Mouse (Mus musculus): Measurements from ENCODE around the gene Bard1.

The Bard1 gene

DNA sequence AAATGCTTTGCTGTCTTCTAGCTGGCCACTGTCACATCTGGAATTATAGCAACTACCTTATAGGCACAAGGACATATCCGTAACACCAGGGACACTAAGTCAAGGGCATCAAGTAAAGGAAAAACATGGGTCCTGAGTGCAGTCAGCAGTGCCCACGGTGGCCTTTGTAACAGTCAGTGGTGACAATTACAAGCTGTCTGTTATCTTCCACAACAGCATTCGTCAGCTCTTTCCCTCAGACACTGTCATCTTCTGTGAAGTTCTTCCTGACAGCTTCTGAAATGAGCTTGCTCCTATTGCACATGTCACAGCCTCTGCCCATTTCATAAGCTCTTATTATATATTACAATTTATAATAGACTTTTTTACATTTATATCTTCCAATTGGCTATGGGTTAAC is 50.7 kb downstream of the Bard1 start:
- DNase-seq (ENCODE audit: low read depth, low spot score), result no peak

DNA sequence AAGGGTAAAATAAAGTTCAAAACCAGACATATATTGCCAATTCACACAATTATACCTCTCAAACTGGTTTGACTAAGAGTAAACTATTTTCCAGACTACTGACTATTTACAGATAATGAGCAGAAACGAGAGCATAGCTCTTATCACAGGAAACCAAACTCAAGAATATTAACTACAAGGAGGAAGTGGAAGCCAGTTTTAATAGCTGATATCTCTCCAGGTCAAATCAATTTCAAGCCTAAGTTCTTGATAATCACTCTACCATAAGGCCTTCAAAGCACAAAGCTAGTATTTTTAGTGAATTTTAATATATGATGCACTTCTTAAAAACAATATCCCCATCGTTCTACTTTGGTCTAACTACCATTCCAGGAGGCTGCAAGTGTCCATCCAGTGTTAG is 57.8 kb downstream of the Bard1 start:
- no peak for DNase-seq (ENCODE audit: low read depth, low spot score)

DNA sequence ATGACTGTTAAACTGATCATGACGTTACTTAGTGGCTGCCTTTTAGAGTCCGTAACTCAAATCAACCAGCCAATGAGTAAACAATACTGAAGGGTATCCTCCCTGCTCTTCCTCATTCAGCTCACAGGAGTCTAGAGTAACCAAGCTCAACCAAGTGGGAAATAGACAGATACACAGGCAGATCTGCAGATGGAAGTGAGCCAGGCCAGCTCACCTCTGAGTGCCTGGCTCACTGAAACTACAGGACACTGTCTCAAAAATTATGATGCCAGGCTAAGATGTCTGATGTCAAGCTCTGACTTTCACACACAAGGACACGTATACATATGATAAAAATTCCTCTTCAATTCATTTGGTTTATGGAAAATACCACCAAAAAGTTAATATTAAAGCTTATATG is 59.0 kb downstream of the Bard1 start:
- DNase-seq (ENCODE audit: low read depth, low spot score), result no peak

DNA sequence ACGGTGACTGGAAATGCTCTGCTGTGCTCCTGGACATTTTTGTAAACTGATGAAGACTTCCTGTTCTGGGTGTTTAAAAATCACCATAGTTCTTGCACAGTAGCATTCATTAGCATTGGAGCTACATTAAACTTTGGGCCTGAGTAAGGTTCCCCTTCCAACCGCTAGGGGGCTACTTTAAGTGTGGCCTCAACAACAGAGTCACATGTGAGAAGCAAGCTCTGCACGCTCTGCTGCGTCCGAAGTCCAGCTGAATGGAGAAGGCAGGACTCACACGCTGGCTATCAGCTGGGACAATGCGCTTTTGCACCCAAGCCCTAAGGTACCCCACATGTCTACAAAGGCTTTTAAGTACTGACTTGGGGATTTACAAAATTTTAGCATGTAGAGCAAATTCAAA is 65.9 kb downstream of the Bard1 start:
- DNase-seq (ENCODE audit: low read depth, low spot score), result peak; percentile 35

DNA sequence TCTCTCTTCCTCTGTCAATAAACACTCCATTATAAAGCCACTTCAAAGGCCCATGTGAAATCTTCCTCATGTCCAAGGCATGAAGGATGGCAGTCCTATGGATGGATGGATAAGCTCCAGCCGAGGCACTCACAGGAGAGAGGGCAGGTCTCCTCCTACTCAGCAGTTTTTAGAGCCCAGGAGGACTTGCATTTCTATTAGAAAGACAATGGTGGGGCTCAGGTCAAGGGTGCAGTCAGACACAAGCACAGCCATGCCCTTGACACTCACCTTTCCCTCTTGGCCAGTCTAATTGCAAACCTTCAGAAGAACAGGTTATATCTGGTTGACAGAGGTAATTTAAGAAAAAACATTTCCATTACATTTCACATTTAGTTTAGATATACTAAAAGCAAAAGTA is 67.4 kb downstream of the Bard1 start:
- DNase-seq (ENCODE audit: low read depth, low spot score), result no peak

DNA sequence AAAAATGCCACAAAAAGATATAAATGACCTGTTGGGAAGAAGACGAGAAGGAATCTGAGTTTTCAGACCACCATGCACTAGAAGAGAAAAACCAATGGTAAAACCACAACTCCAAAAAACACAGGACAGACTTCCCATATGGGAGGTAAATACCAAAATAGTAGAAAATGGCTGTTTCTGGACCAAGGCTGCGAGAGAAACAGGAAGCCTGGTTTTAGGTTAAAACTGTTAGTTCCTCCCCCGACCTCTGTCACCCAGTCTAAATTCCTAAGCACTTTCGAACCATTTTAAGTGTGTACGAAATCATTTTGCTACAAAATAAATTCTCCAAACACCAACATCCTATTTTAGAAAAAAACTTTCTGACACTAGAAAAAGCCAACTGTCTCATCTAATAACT is 80.2 kb downstream of the Bard1 start:
- DNase-seq (ENCODE audit: low read depth, low spot score), result no peak

DNA sequence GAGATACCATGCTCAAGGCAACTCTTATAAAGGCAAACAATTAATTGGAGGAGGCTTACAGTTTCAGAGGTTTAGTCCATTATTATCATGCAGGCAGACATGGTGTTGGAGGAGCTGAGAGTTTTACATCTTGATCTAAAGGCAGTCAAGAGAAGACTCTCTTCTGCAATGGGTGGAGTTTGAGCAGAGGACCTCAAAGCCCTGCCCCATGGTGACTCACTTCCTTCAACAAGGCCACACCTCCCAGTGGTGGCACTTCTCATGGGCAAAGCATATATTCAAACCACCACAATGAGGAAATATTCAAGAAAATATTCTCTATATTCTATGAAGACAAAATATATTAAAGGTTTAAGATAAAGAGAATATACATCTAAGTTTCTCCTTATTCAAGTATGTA is 88.6 kb downstream of the Bard1 start:
- DNase-seq (ENCODE audit: low read depth, low spot score), result no peak

DNA sequence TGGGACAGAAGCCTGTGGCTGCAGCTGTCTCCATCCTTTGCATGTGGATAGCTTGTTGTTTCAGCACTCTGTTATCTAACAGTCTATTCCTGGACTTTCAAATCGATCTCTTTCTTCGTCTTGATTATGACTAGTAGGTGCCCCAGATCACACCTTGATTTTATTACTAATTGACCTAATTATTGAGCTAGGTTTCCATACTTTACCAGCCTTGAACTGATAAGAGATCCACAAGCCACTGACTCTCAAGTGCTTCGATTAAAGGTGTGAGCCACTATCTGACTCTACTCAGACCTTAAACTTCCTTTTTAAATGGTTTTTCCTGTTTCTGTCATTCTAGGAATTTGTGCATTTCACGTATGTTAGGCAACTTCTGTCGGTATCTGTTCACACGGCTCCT is 96.9 kb downstream of the Bard1 start:
- DNase-seq (ENCODE audit: low read depth, low spot score), result no peak

DNA sequence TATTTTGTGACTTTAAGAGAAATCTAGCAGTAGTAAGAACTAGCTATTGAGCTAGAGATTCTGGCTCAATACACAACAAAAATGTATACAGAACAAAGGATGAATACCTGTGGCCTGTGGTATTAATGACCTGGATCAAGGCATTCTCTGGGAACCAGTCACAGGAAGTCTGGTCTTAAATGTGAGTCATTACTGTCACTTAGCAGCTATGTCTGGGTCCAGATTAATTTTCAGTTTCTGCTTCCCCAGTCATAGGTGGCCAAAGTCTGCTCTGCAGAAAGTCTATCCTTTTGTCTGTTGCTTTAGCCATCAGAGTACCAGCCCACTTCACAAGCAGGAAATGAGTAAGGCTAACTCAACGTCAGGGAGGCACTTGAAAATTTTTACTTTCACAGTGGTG is 98.8 kb downstream of the Bard1 start:
- no peak for DNase-seq (ENCODE audit: low read depth, low spot score)

DNA sequence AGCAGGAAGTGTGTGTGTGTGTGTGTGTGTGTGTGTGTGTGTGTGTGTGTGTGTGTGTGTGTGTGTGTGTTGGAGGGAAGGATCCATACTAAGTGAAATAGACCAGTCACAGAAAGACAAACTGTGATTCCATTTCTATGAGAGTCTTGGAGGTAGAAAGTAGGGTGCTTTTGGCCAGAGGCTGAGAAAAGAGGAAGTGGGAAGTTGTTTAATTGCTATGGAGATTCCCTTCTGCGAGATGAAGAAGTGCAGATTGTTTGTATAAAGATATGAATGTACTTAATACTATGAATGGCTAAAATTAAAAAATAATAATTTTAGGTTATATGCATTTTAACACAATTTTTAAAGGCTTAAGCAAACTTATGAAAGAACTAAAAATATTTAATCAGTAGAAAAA is 99.2 kb downstream of the Bard1 start:
- DNase-seq (ENCODE audit: low read depth, low spot score), result no peak

DNA sequence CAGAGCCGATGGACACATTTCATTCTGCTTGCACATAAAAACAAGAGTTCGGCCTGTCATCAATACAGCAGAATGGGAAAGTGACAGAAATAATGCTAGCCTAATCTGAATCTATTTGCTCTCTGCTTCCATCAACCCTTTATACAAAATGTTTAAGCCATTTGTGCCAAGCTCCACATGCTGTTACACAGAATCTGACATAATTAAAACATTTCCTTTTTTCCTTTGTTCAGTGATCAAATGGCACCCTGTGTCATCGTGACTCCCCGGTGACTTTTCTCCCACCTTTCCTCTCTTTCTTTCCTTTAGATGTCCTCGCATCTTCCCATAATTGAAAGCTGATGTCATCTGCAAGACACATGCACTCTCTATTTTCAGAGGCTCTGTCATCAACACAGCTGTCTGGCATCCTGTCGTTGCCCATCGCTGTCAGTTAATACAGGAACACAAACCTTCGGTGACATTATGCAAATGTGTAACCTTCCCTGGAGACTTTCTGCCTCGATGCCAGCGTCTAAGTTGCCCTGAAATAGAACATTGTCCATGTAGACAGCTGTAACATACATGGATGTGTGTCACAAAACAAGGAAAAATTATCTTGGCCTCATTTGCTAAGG is 105.5 kb downstream of the Bard1 start:
- no peak for DNase-seq (ENCODE audit: low read depth, low spot score)

DNA sequence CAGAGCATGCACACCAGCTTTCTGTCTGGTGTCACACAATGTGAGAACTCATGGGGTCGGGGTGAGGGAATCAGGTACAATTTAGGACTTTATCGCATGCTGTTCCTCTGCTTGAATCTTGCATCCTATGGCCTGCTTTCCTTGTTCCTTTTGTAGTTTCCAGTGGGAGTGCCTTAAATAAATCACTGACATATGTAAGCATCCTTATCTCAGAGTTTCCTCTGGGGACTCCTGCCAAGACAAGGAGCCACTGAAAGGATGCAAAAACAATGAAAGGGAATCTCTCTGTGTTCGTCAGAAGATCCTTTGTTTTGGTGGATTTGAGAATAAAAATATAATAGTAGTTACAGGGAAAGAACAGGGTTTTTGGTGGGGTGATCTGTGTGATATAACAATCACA is 106.2 kb downstream of the Bard1 start:
- DNase-seq (ENCODE audit: low read depth, low spot score), result no peak

Data from forelimb bud, embryonic 11.5 days (tissue).